Mouse (Mus musculus) stomach, embryonic 14.5 days (tissue): ENCODE results near the gene Cd151. TPM values are rescaled to one million over a fixed set of nuclear protein-coding genes. Genes with fewer than 3 reads are reported as not detected.
A peak's percentile ranks its signal among the peaks of the same experiment; 100 is the strongest.

Experiments used
- ATAC-seq: fragments of 200-750 bp; cut with Nextera tagmentation; 2 replicates; pipeline ENCODE4 v1.8.0; 2017; ENCODE audit warnings: low read depth, moderate TSS enrichment; ENCODE audit not compliant: insufficient number of reproducible peaks, insufficient read depth, low FRiP score
- H3K27ac ChIP-seq: fragments of 300-500 bp; sonication (generic); 2 replicates; pipeline ENCODE4 v1.5.1; 2014; ENCODE audit warnings: mild to moderate bottlenecking, low read length, moderate library complexity, mixed read lengths
- H3K27me3 ChIP-seq: fragments of 300-500 bp; sonication (generic); 2 replicates; pipeline ENCODE4 v1.6.1; 2014; ENCODE audit warnings: low read length, control low read depth, mixed read lengths; ENCODE audit not compliant: control insufficient read depth, insufficient read depth
- H3K36me3 ChIP-seq: fragments of 300-500 bp; sonication (generic); 2 replicates; pipeline ENCODE4 v1.6.1; 2014; ENCODE audit warnings: mild to moderate bottlenecking, control low read depth, low read length, moderate library complexity, mixed read lengths; ENCODE audit not compliant: control insufficient read depth, insufficient read depth
- H3K4me1 ChIP-seq: fragments of 300-500 bp; sonication (generic); 2 replicates; pipeline ENCODE4 v1.6.1; 2014; ENCODE audit warnings: low read length, control low read depth, mixed read lengths; ENCODE audit not compliant: control insufficient read depth, insufficient read depth
- H3K4me2 ChIP-seq: fragments of 300-500 bp; sonication (generic); replicated peaks from 2 replicates; pipeline ENCODE4 v1.6.1; 2014; ENCODE audit warnings: low read depth, low read length, control low read depth
- H3K4me3 ChIP-seq: fragments of 300-500 bp; sonication (generic); 2 replicates; pipeline ENCODE4 v1.5.1; 2014; ENCODE audit warnings: low read depth, low read length, control low read depth
- H3K9ac ChIP-seq: fragments of 300-500 bp; sonication (generic); replicated peaks from 2 replicates; pipeline ENCODE4 v1.6.1; 2014; ENCODE audit warnings: low read depth, mild to moderate bottlenecking, control low read depth, low read length, moderate library complexity, mixed read lengths
- H3K9me3 ChIP-seq: fragments of 300-500 bp; sonication (generic); 2 replicates; pipeline ENCODE4 v1.6.1; 2016; ENCODE audit warnings: low read depth, low read length, control low read depth; ENCODE audit not compliant: control insufficient read depth
- WGBS: fragments of 180-500 bp; shearing (Covaris S2); extraction: QIAGEN DNeasy Blood & Tissue Kit; methylation state at CpG from one replicate; pipeline ENCODE4 v1.1.7; 2014; 5-methylcytosine and 5-hydroxymethylcytosine counted together
- polyA plus RNA-seq: library from polyadenylated mRNA; unstranded; fragments of >200 nt; fragmentation: Nextera tagmentation; extraction: Ambion mirVana; gene quantifications from 2 replicates; pipeline ENCODE4 v1.2.1, GENCODE M21; 2014

The Cd151 gene
- polyA plus RNA-seq, 1 experiment from 2014 or later: 94.0 TPM

GRCm38 (mm10) chr7:141434464-141434863 is 32.7 kb upstream of the Cd151 start:
- no peaks in the 10 kb centered on the region for H3K9me3 ChIP-seq
- H3K4me2 ChIP-seq: peak overlapping the region; percentile 57
- ATAC-seq: no peak
- peak overlapping the region; percentile 33 for H3K4me3 ChIP-seq
- peak overlapping the region; percentile 21; the same call in 1 of the 2 replicates for H3K27ac ChIP-seq
- H3K9ac ChIP-seq: no peak overlapping the region
- H3K4me1 ChIP-seq: peaks cover 34% of the 10 kb centered on the region
- H3K36me3 ChIP-seq: peaks cover 33% of the 10 kb centered on the region
- WGBS: 16% methylated on average over 8 of the region's 8 CpGs
- no peaks in the 10 kb centered on the region for H3K27me3 ChIP-seq

GRCm38 (mm10) chr7:141435129-141435855 is 31.9 kb upstream of the Cd151 start:
- Histone ChIP-seq H3K4me3 (peak overlapping the region; percentile 33), H3K27me3 (no peaks in the 10 kb centered on the region), H3K4me1 (peaks cover 26% of the 10 kb centered on the region), H3K9me3 (no peaks in the 10 kb centered on the region), H3K9ac (no peak overlapping the region; the same call in 1 of the 2 replicates), H3K27ac (peak overlapping the region; percentile 21; the same call in 1 of the 2 replicates), H3K36me3 (peaks cover 36% of the 10 kb centered on the region), H3K4me2 (peak overlapping the region; percentile 57)
- ATAC-seq: peak; percentile 30; the same call in 1 of the 2 replicates
- 4% methylated on average over 17 of the region's 17 CpGs for WGBS

- Histone ChIP-seq H3K4me3 (no peak overlapping the region), H3K27me3 (no peaks in the 10 kb centered on the region), H3K27ac (no peak overlapping the region), H3K9me3 (no peaks in the 10 kb centered on the region), H3K4me1 (peaks cover 24% of the 10 kb centered on the region), H3K4me2 (no peak overlapping the region; the same call in 1 of the 2 replicates), H3K36me3 (peaks cover 30% of the 10 kb centered on the region), H3K9ac (no peak overlapping the region)
- ATAC-seq: no peak
- WGBS: 80% methylated on average over 9 of the region's 9 CpGs
These were observed 31.2 kb upstream of the Cd151 start for GRCm38 (mm10) chr7:141435856-141436522.

- Histone ChIP-seq H3K36me3 (peaks cover 30% of the 10 kb centered on the region), H3K9ac (no peak overlapping the region; the same call in 1 of the 2 replicates), H3K4me2 (peak overlapping the region; percentile 90), H3K4me3 (peak overlapping the region; percentile 68), H3K27ac (no peak overlapping the region), H3K9me3 (no peaks in the 10 kb centered on the region), H3K4me1 (peaks cover 24% of the 10 kb centered on the region), H3K27me3 (no peaks in the 10 kb centered on the region)
- WGBS: 65% methylated on average over 2 of the region's 2 CpGs
- ATAC-seq: no peak
These were observed 30.7 kb upstream of the Cd151 start for GRCm38 (mm10) chr7:141436523-141436892.

- Histone ChIP-seq H3K9me3 (no peaks in the 10 kb centered on the region), H3K4me2 (peak within 1 kb of the TSS; percentile 90), H3K9ac (peak within 1 kb of the TSS; percentile 69), H3K36me3 (peaks cover 22% of the 10 kb centered on the region), H3K4me3 (peak within 1 kb of the TSS; percentile 68), H3K4me1 (peaks cover 28% of the 10 kb centered on the region), H3K27ac (peak within 1 kb of the TSS; percentile 1; the same call in 1 of the 2 replicates), H3K27me3 (no peaks in the 10 kb centered on the region)
- peak; percentile 74 for ATAC-seq
- WGBS: 5% methylated on average over 53 of the region's 53 CpGs
These were observed 29.7 kb upstream of the Cd151 start, which contains the start of gene Slc25a22 for GRCm38 (mm10) chr7:141437178-141438120. Gene Slc25a22 (minus strand): TSS chr7:141437892.

GRCm38 (mm10) chr7:141438201-141438968 is 28.8 kb upstream of the Cd151 start:
- no peak overlapping the region for H3K9ac ChIP-seq
- no peak for ATAC-seq
- peaks cover 35% of the 10 kb centered on the region for H3K4me1 ChIP-seq
- H3K36me3 ChIP-seq: peaks cover 15% of the 10 kb centered on the region; the same call in 1 of the 2 replicates
- 92% methylated on average over 12 of the region's 12 CpGs for WGBS
- H3K9me3 ChIP-seq: no peaks in the 10 kb centered on the region
- no peaks in the 10 kb centered on the region for H3K27me3 ChIP-seq
- H3K27ac ChIP-seq: no peak overlapping the region
- no peak overlapping the region for H3K4me2 ChIP-seq
- H3K4me3 ChIP-seq: no peak overlapping the region

GRCm38 (mm10) chr7:141439140-141439679 is 28.0 kb upstream of the Cd151 start:
- Histone ChIP-seq H3K4me1 (peaks cover 36% of the 10 kb centered on the region; the same call in 1 of the 2 replicates), H3K36me3 (peaks cover 15% of the 10 kb centered on the region; the same call in 1 of the 2 replicates), H3K27me3 (no peaks in the 10 kb centered on the region), H3K9ac (no peak overlapping the region), H3K27ac (no peak overlapping the region), H3K4me3 (no peak overlapping the region), H3K9me3 (no peaks in the 10 kb centered on the region), H3K4me2 (no peak overlapping the region)
- 93% methylated on average over 10 of the region's 10 CpGs for WGBS
- ATAC-seq: no peak
